Mouse (Mus musculus): ENCODE data around the gene Smyd3.

The Smyd3 gene

GRCm38 (mm10) chr1:179458236-179458986 lies 59.4 kb downstream of the Smyd3 start:
- DNase-seq: no peak

- DNase-seq: no peak
Measured at GRCm38 (mm10) chr1:179454600-179454999, 63.2 kb downstream of the Smyd3 start.

- no peak for DNase-seq
Measured at GRCm38 (mm10) chr1:179451211-179451610, 66.6 kb downstream of the Smyd3 start.

- DNase-seq: no peak
Measured at GRCm38 (mm10) chr1:179446845-179447212, 71.0 kb downstream of the Smyd3 start.

GRCm38 (mm10) chr1:179446127-179446844 lies 71.6 kb downstream of the Smyd3 start:
- no peak for DNase-seq

GRCm38 (mm10) chr1:179443835-179444234 lies 74.0 kb downstream of the Smyd3 start:
- no peak for DNase-seq

GRCm38 (mm10) chr1:179443423-179443822 lies 74.4 kb downstream of the Smyd3 start:
- no peak for DNase-seq

GRCm38 (mm10) chr1:179436596-179436995 lies 81.2 kb downstream of the Smyd3 start:
- peak; percentile 36 for DNase-seq

- no peak for DNase-seq
Measured at GRCm38 (mm10) chr1:179434443-179435260, 83.2 kb downstream of the Smyd3 start.

- DNase-seq: no peak
Measured at GRCm38 (mm10) chr1:179433828-179434227, 84.0 kb downstream of the Smyd3 start.

GRCm38 (mm10) chr1:179433355-179433754 lies 84.5 kb downstream of the Smyd3 start:
- no peak for DNase-seq

- no peak for DNase-seq
Measured at GRCm38 (mm10) chr1:179430077-179430476, 87.8 kb downstream of the Smyd3 start.

- no peak for DNase-seq
Measured at GRCm38 (mm10) chr1:179424879-179425472, 92.9 kb downstream of the Smyd3 start.

GRCm38 (mm10) chr1:179419091-179419490 lies 98.8 kb downstream of the Smyd3 start:
- no peak for DNase-seq

GRCm38 (mm10) chr1:179408086-179408485 lies 109.8 kb downstream of the Smyd3 start:
- DNase-seq: no peak

- DNase-seq: no peak
Measured at GRCm38 (mm10) chr1:179400835-179401234, 117.0 kb downstream of the Smyd3 start.

GRCm38 (mm10) chr1:179398639-179399038 lies 119.2 kb downstream of the Smyd3 start:
- no peak for DNase-seq

- DNase-seq: no peak
Measured at GRCm38 (mm10) chr1:179386237-179386975, 131.4 kb downstream of the Smyd3 start.

GRCm38 (mm10) chr1:179385691-179386090 lies 132.2 kb downstream of the Smyd3 start:
- no peak for DNase-seq

- no peak for DNase-seq
Measured at GRCm38 (mm10) chr1:179384296-179384695, 133.5 kb downstream of the Smyd3 start.

GRCm38 (mm10) chr1:179378102-179378501 lies 139.7 kb downstream of the Smyd3 start:
- DNase-seq: no peak

GRCm38 (mm10) chr1:179374987-179375386 lies 142.9 kb downstream of the Smyd3 start:
- no peak for DNase-seq
